Mouse (Mus musculus) heart, adult 2 months (tissue): ENCODE results near the gene Ttc3. TPM values are rescaled to one million over a fixed set of nuclear protein-coding genes. Genes with fewer than 3 reads are reported as not detected.

Experiments
- DNase-seq, 2 experiments: peaks; one replicate each; pipeline ENCODE4 v3.0.0; 2021
- H3K27ac ChIP-seq: fragments of 200-600 bp; 2 replicates; pipeline ENCODE4 v1.8.1; 2022
- H3K27me3 ChIP-seq: fragments of 200-500 bp; 2 replicates; pipeline ENCODE4 v1.6.1; 2012; ENCODE audit warnings: mild to moderate bottlenecking, low read length, inconsistent platforms, mixed read lengths; ENCODE audit not compliant: control insufficient read depth, insufficient read depth
- H3K36me3 ChIP-seq: fragments of 200-500 bp; 2 replicates; pipeline ENCODE4 v1.6.1; 2012; ENCODE audit warnings: low read length, inconsistent platforms; ENCODE audit not compliant: control insufficient read depth, insufficient read depth
- H3K4me1 ChIP-seq: fragments of 200-500 bp; 2 replicates; pipeline ENCODE4 v1.6.1; 2011; ENCODE audit warnings: low read length; ENCODE audit not compliant: control insufficient read depth, insufficient read depth
- H3K4me3 ChIP-seq: fragments of 200-600 bp; 2 replicates; pipeline ENCODE4 v1.8.1; 2022
- H3K79me2 ChIP-seq: fragments of 200-500 bp; replicated peaks from 2 replicates; pipeline ENCODE4 v1.6.1; 2012; ENCODE audit warnings: mild to moderate bottlenecking, inconsistent platforms, low read length, moderate library complexity, mixed read lengths; ENCODE audit not compliant: control insufficient read depth, insufficient read depth
- H3K9ac ChIP-seq: fragments of 200-500 bp; 2 replicates; pipeline ENCODE4 v1.6.1; 2012; ENCODE audit warnings: low read depth, mild to moderate bottlenecking, control low read depth, inconsistent platforms, low read length, mixed read lengths
- CTCF ChIP-seq: fragments of 200-600 bp; IDR thresholded peaks from 2 replicates; pipeline ENCODE4 v1.8.1; 2022; ENCODE audit warnings: antibody characterized with exemption, mild to moderate bottlenecking, moderate library complexity
- EP300 ChIP-seq: fragments of 200-500 bp; IDR thresholded peaks from 2 replicates; pipeline ENCODE4 v1.6.1; 2011; ENCODE audit warnings: low read depth, low read length, control low read depth; ENCODE audit not compliant: insufficient read depth
- POLR2A ChIP-seq: fragments of 200-500 bp; IDR thresholded peaks from 2 replicates; pipeline ENCODE4 v1.6.1; 2011; ENCODE audit warnings: mild to moderate bottlenecking, low read depth, low read length, control low read depth; ENCODE audit not compliant: insufficient read depth
- WGBS: fragments of 180-500 bp; shearing (Covaris S2); methylation state at CpG from one replicate; pipeline ENCODE4 v1.1.7; 2018; 5-methylcytosine and 5-hydroxymethylcytosine counted together
- intact Hi-C: fragments of 180-260 bp; cut with DNase I; formaldehyde crosslinking; loops from one replicate; pipeline ENCODE4 v1.15.1; 2025
- polyA plus RNA-seq: library from polyadenylated mRNA; depleted of rRNA; stranded (reverse); fragments of >200 nt; gene quantifications from 2 replicates; pipeline ENCODE4 v1.2.3, GENCODE M21; 2012
- total RNA-seq, 2 experiments: library from RNA; stranded (reverse); gene quantifications; 2 replicates each; pipeline ENCODE4 v1.2.3; 2021

Gene Ttc3
- total and polyA plus RNA-seq, 3 experiments = 26.0 to 85.5 (median 77.6) TPM

- Histone ChIP-seq H3K27ac (no peak overlapping the region), H3K79me2 (no peaks in the 10 kb centered on the region), H3K36me3 (peaks cover 23% of the 10 kb centered on the region), H3K9ac (no peak overlapping the region), H3K4me3 (no peak overlapping the region), H3K4me1 (peaks cover 2% of the 10 kb centered on the region; the same call in 1 of the 2 replicates), H3K27me3 (no peaks in the 10 kb centered on the region)
- intact Hi-C loops = no loop called here
- TF ChIP-seq CTCF (no peak), POLR2A (no peak), EP300 (no peak)
- DNase-seq = no peak
- 75% methylated on average over 8 of the region's 8 CpGs for WGBS
Observed at GRCm38 (mm10) chr16:94435495-94436234, 65.2 kb downstream of the Ttc3 start.

- H3K4me1 ChIP-seq = peaks cover 2% of the 10 kb centered on the region; the same call in 1 of the 2 replicates
- H3K27me3 ChIP-seq = no peaks in the 10 kb centered on the region
- H3K79me2 ChIP-seq = no peaks in the 10 kb centered on the region
- peaks cover 23% of the 10 kb centered on the region for H3K36me3 ChIP-seq
- no peak overlapping the region for H3K27ac ChIP-seq
- no peak overlapping the region for H3K4me3 ChIP-seq
- DNase-seq = no peak
- H3K9ac ChIP-seq = no peak overlapping the region
- WGBS = 44% methylated on average over 2 of the region's 2 CpGs
- TF ChIP-seq POLR2A (no peak), EP300 (no peak), CTCF (no peak)
- intact Hi-C loops = no loop called here
Observed at GRCm38 (mm10) chr16:94436801-94437200, 66.4 kb downstream of the Ttc3 start.

GRCm38 (mm10) chr16:94441361-94441760 lies 70.9 kb downstream of the Ttc3 start:
- Histone ChIP-seq H3K4me1 (peaks cover 1% of the 10 kb centered on the region; the same call in 1 of the 2 replicates), H3K79me2 (no peaks in the 10 kb centered on the region), H3K9ac (no peak overlapping the region), H3K36me3 (peaks cover 12% of the 10 kb centered on the region), H3K4me3 (no peak overlapping the region), H3K27me3 (no peaks in the 10 kb centered on the region), H3K27ac (no peak overlapping the region)
- DNase-seq = no peak
- intact Hi-C loops = no loop called here
- WGBS = 86% methylated on average over 2 of the region's 2 CpGs
- TF ChIP-seq POLR2A = no peak
- no peak for TF ChIP-seq EP300
- no peak for TF ChIP-seq CTCF

GRCm38 (mm10) chr16:94449151-94449550 lies 78.7 kb downstream of the Ttc3 start:
- 75% methylated on average over 8 of the region's 8 CpGs for WGBS
- Histone ChIP-seq H3K27me3 (no peaks in the 10 kb centered on the region), H3K4me1 (no peaks in the 10 kb centered on the region), H3K4me3 (no peak overlapping the region), H3K36me3 (no peaks in the 10 kb centered on the region; the same call in 1 of the 2 replicates), H3K9ac (no peak overlapping the region), H3K79me2 (no peaks in the 10 kb centered on the region; the same call in 1 of the 2 replicates), H3K27ac (no peak overlapping the region)
- intact Hi-C loops = no loop called here
- TF ChIP-seq POLR2A = no peak
- TF ChIP-seq CTCF = peak; percentile 28
- TF ChIP-seq EP300 = no peak
- DNase-seq = no peak

- intact Hi-C loops = no loop called here
- H3K79me2 ChIP-seq = no peaks in the 10 kb centered on the region; the same call in 1 of the 2 replicates
- DNase-seq = no peak
- H3K36me3 ChIP-seq = no peaks in the 10 kb centered on the region; the same call in 1 of the 2 replicates
- H3K4me3 ChIP-seq = no peak overlapping the region
- TF ChIP-seq CTCF (no peak), EP300 (no peak), POLR2A (no peak)
- no peaks in the 10 kb centered on the region for H3K4me1 ChIP-seq
- H3K9ac ChIP-seq = no peak overlapping the region
- H3K27ac ChIP-seq = no peak overlapping the region
- 94% methylated on average over 7 of the region's 7 CpGs for WGBS
- H3K27me3 ChIP-seq = no peaks in the 10 kb centered on the region
Observed at GRCm38 (mm10) chr16:94449632-94450031, 79.2 kb downstream of the Ttc3 start.
